In genomic region chr8:70630532-70631381, GRCm38 (mm10) we compare ENCODE assay signal across 8 mouse cellular contexts. TPM values are rescaled to one million over a fixed set of nuclear protein-coding genes. Genes with fewer than 3 reads are reported as not detected.
DNase-seq lines count a peak whose midpoint lies in the region; ATAC-seq lines count a peak whose summit lies in the region.

No protein-coding gene starts in this region.

- DNase-seq in hindbrain, embryonic 10.5 days (ENCODE audit: low spot score): peak; percentile 35
- no peak for DNase-seq in hindbrain, embryonic 14.5 days (ENCODE audit: low spot score)
- peak; percentile 75 to 77 for DNase-seq in heart, postnatal 10 days
- DNase-seq in kidney, postnatal 4 days: peak; percentile 78 to 88
- no peak for DNase-seq in frontal cortex, postnatal 36 days (ENCODE audit: low spot score in 2 of 2)
- no peak for DNase-seq in thymus, adult 18-20 months

- ATAC-seq in hindbrain, embryonic 14.5 days (ENCODE audit: low FRiP score): no peak
- no peak for ATAC-seq in embryonic facial prominence, embryonic 12.5 days (ENCODE audit: insufficient number of reproducible peaks, insufficient read depth, low FRiP score, low TSS enrichment)
- ATAC-seq in megakaryocyte progenitor cell, adult 5-6 weeks (replicated peaks; ENCODE audit: poor library complexity): peak; percentile 54

- H3K4me3 ChIP-seq in hindbrain, embryonic 10.5 days: peak overlapping the region; percentile 54
- H3K4me3 ChIP-seq in hindbrain, embryonic 14.5 days (replicated peaks; ENCODE audit: low read length): no peak overlapping the region
- no peak overlapping the region; the same call in 1 of the 2 replicates for H3K4me3 ChIP-seq in embryonic facial prominence, embryonic 12.5 days

- no peaks in the 10 kb centered on the region for H3K36me3 ChIP-seq in hindbrain, embryonic 10.5 days
- H3K36me3 ChIP-seq in hindbrain, embryonic 14.5 days (replicated peaks; ENCODE audit: control insufficient read depth, insufficient read depth): no peaks in the 10 kb centered on the region
- H3K36me3 ChIP-seq in embryonic facial prominence, embryonic 12.5 days: no peaks in the 10 kb centered on the region

- H3K9ac ChIP-seq in hindbrain, embryonic 14.5 days: no peak overlapping the region
- no peak overlapping the region; the same call in 1 of the 2 replicates for H3K9ac ChIP-seq in embryonic facial prominence, embryonic 12.5 days

- H3K27ac ChIP-seq in hindbrain, embryonic 10.5 days: peak overlapping the region; percentile 83
- H3K27ac ChIP-seq in hindbrain, embryonic 14.5 days: no peak overlapping the region
- H3K27ac ChIP-seq in embryonic facial prominence, embryonic 12.5 days: no peak overlapping the region

- no peaks in the 10 kb centered on the region for H3K9me3 ChIP-seq in hindbrain, embryonic 10.5 days
- no peaks in the 10 kb centered on the region for H3K9me3 ChIP-seq in hindbrain, embryonic 14.5 days (ENCODE audit: control insufficient read depth, low read length)
- H3K9me3 ChIP-seq in embryonic facial prominence, embryonic 12.5 days: no peaks in the 10 kb centered on the region

- intact Hi-C loops in heart, postnatal 10 days (cut with DNase I): no loop called here

- H3K4me2 ChIP-seq in hindbrain, embryonic 14.5 days (replicated peaks): no peak overlapping the region
- peak overlapping the region; percentile 63; the same call in 1 of the 2 replicates for H3K4me2 ChIP-seq in embryonic facial prominence, embryonic 12.5 days (replicated peaks)

- 14% methylated on average over 22 of the region's 22 CpGs for WGBS in hindbrain, embryonic 10.5 days
- 12% methylated on average over 22 of the region's 22 CpGs for WGBS in hindbrain, embryonic 14.5 days
- WGBS in embryonic facial prominence, embryonic 12.5 days: 12% methylated on average over 22 of the region's 22 CpGs

- H3K27me3 ChIP-seq in hindbrain, embryonic 10.5 days (ENCODE audit: insufficient read depth, poor library complexity, severe bottlenecking): peaks cover 38% of the 10 kb centered on the region
- H3K27me3 ChIP-seq in hindbrain, embryonic 14.5 days (ENCODE audit: control insufficient read depth, insufficient read depth, low read length): peaks cover 9% of the 10 kb centered on the region
- H3K27me3 ChIP-seq in embryonic facial prominence, embryonic 12.5 days: peaks cover 22% of the 10 kb centered on the region

- peaks cover 31% of the 10 kb centered on the region for H3K4me1 ChIP-seq in hindbrain, embryonic 10.5 days (replicated peaks)
- no peaks in the 10 kb centered on the region; the same call in 1 of the 2 replicates for H3K4me1 ChIP-seq in hindbrain, embryonic 14.5 days (replicated peaks; ENCODE audit: control insufficient read depth, insufficient read depth, low read length)
- peaks cover 24% of the 10 kb centered on the region for H3K4me1 ChIP-seq in embryonic facial prominence, embryonic 12.5 days

RNA-seq across cellular contexts. Expression of gene Gdf15, which starts 1.5 kb away (rescaled TPM):
- not detected in 2 replicates for polyA plus RNA-seq in hindbrain, embryonic 10.5 days (2016; fragmentation: Nextera tagmentation; extraction: Ambion mirVana)
- polyA plus RNA-seq in hindbrain, embryonic 14.5 days (2014; fragmentation: Nextera tagmentation; extraction: Ambion mirVana): 0.14 and 0.28 TPM in 2 replicates
- not detected in 2 replicates for polyA plus RNA-seq in embryonic facial prominence, embryonic 12.5 days (2016; fragmentation: Nextera tagmentation; extraction: Ambion mirVana)
- total RNA-seq in heart, postnatal 10 days (2021): 1 to 10 TPM in 1 of 2 experiments, under 1 TPM in 1; 0.86 to 1.1 TPM
- not detected in 2 replicates for total RNA-seq in megakaryocyte progenitor cell, adult 5-6 weeks (2015)
- not detected in 2 replicates for total RNA-seq in megakaryocyte progenitor cell, adult 5-6 weeks (2017)

RNA-seq across cellular contexts. Expression of gene Lrrc25, which starts 14.8 kb away (rescaled TPM):
- polyA plus RNA-seq in hindbrain, embryonic 10.5 days (2016; fragmentation: Nextera tagmentation; extraction: Ambion mirVana): 1.1 and 1.6 TPM in 2 replicates
- polyA plus RNA-seq in hindbrain, embryonic 14.5 days (2014; fragmentation: Nextera tagmentation; extraction: Ambion mirVana): 0.98 and 1.6 TPM in 2 replicates
- polyA plus RNA-seq in embryonic facial prominence, embryonic 12.5 days (2016; fragmentation: Nextera tagmentation; extraction: Ambion mirVana): 1.1 and 1.2 TPM in 2 replicates
- 1 to 10 TPM; 1.1 to 1.6 TPM for total RNA-seq in heart, postnatal 10 days (2021)
- 6.2 and 12.9 TPM in 2 replicates for total RNA-seq in megakaryocyte progenitor cell, adult 5-6 weeks (2015)
- 4.7 and 5.4 TPM in 2 replicates for total RNA-seq in megakaryocyte progenitor cell, adult 5-6 weeks (2017)

RNA-seq across cellular contexts. Expression of gene Ssbp4, which starts 22.1 kb away (rescaled TPM):
- polyA plus RNA-seq in hindbrain, embryonic 10.5 days (2016; fragmentation: Nextera tagmentation; extraction: Ambion mirVana): 84.4 and 117 TPM in 2 replicates
- 165 and 173 TPM in 2 replicates for polyA plus RNA-seq in hindbrain, embryonic 14.5 days (2014; fragmentation: Nextera tagmentation; extraction: Ambion mirVana)
- 134 and 142 TPM in 2 replicates for polyA plus RNA-seq in embryonic facial prominence, embryonic 12.5 days (2016; fragmentation: Nextera tagmentation; extraction: Ambion mirVana)
- 10 to 100 TPM; 54.7 to 55.6 TPM for total RNA-seq in heart, postnatal 10 days (2021)
- 31.6 and 40.7 TPM in 2 replicates for total RNA-seq in megakaryocyte progenitor cell, adult 5-6 weeks (2015)
- total RNA-seq in megakaryocyte progenitor cell, adult 5-6 weeks (2017): 40.2 and 69.7 TPM in 2 replicates

RNA-seq across cellular contexts. Expression of gene Pgpep1, which starts 29.4 kb away (rescaled TPM):
- 87.4 and 141 TPM in 2 replicates for polyA plus RNA-seq in hindbrain, embryonic 10.5 days (2016; fragmentation: Nextera tagmentation; extraction: Ambion mirVana)
- 74.0 and 89.3 TPM in 2 replicates for polyA plus RNA-seq in hindbrain, embryonic 14.5 days (2014; fragmentation: Nextera tagmentation; extraction: Ambion mirVana)
- 59.5 and 70.4 TPM in 2 replicates for polyA plus RNA-seq in embryonic facial prominence, embryonic 12.5 days (2016; fragmentation: Nextera tagmentation; extraction: Ambion mirVana)
- total RNA-seq in heart, postnatal 10 days (2021): 10 to 100 TPM; 39.6 to 42.9 TPM
- 11.7 and 11.8 TPM in 2 replicates for total RNA-seq in megakaryocyte progenitor cell, adult 5-6 weeks (2015)
- total RNA-seq in megakaryocyte progenitor cell, adult 5-6 weeks (2017): 3.6 and 5.2 TPM in 2 replicates

RNA-seq across cellular contexts. Expression of gene Isyna1, which starts 36.6 kb away (rescaled TPM):
- 158 and 159 TPM in 2 replicates for polyA plus RNA-seq in hindbrain, embryonic 10.5 days (2016; fragmentation: Nextera tagmentation; extraction: Ambion mirVana)
- polyA plus RNA-seq in hindbrain, embryonic 14.5 days (2014; fragmentation: Nextera tagmentation; extraction: Ambion mirVana): 86.8 and 96.6 TPM in 2 replicates
- polyA plus RNA-seq in embryonic facial prominence, embryonic 12.5 days (2016; fragmentation: Nextera tagmentation; extraction: Ambion mirVana): 185 and 195 TPM in 2 replicates
- 10 to 100 TPM; 25.8 to 29.6 TPM for total RNA-seq in heart, postnatal 10 days (2021)
- total RNA-seq in megakaryocyte progenitor cell, adult 5-6 weeks (2015): 26.1 and 39.0 TPM in 2 replicates
- 42.9 and 45.4 TPM in 2 replicates for total RNA-seq in megakaryocyte progenitor cell, adult 5-6 weeks (2017)

Comparison
In these comparisons a context has a peak if more than half of its experiments do, and no peak if none do; other contexts are left out.
1. DNase-seq: peak in hindbrain, embryonic 10.5 days (single experiment), heart, postnatal 10 days (2 of 2) and kidney, postnatal 4 days (2 of 2); none in hindbrain, embryonic 14.5 days (single experiment), frontal cortex, postnatal 36 days (0 of 2) and thymus, adult 18-20 months (0 of 2).